Mouse (Mus musculus) heart, embryonic 16.5 days (tissue): ENCODE data around the gene BC048562. TPM values are rescaled to one million over a fixed set of nuclear protein-coding genes. Genes with fewer than 3 reads are reported as not detected.

ENCODE experiments used
- polyA plus RNA-seq: library from polyadenylated mRNA; unstranded; fragments of >200 nt; fragmentation: Nextera tagmentation; extraction: Ambion mirVana; gene quantifications from 2 replicates; pipeline ENCODE4 v1.2.1, GENCODE M21; 2015

BC048562 gene
- polyA plus RNA-seq, 1 experiment from 2014 or later: not detected

Other genes starting within 250 kb of the BC048562 start
- 0.34 and 0.81 TPM in 2 replicates for gene Bsn, start 246.1 kb upstream of the BC048562 start, polyA plus RNA-seq
- 136 and 145 TPM in 2 replicates for gene Dag1, start 172.5 kb upstream of the BC048562 start, polyA plus RNA-seq
- gene Nicn1, start 146.1 kb upstream of the BC048562 start, polyA plus RNA-seq: 23.7 and 26.9 TPM in 2 replicates
- gene Amt, start 139.6 kb upstream of the BC048562 start, polyA plus RNA-seq: 8.1 and 8.7 TPM in 2 replicates
- 372 and 444 TPM in 2 replicates for gene Rhoa, start 130.4 kb upstream of the BC048562 start, polyA plus RNA-seq
- gene Tcta, start 130.3 kb upstream of the BC048562 start, polyA plus RNA-seq: 32.5 and 34.2 TPM in 2 replicates
- 647 and 680 TPM in 2 replicates for gene Gpx1, start 97.6 kb upstream of the BC048562 start, polyA plus RNA-seq
- gene Usp4, start 88.6 kb upstream of the BC048562 start, polyA plus RNA-seq: 83.6 and 84.2 TPM in 2 replicates
- 0.14 and 0.42 TPM in 2 replicates for gene 1700102P08Rik, start 43.7 kb upstream of the BC048562 start, polyA plus RNA-seq
- gene Ccdc36, start 8.0 kb upstream of the BC048562 start, polyA plus RNA-seq: 0.45 and 0.71 TPM in 2 replicates
- gene Ccdc71, start 24.0 kb downstream of the BC048562 start, polyA plus RNA-seq: 39.8 and 44.3 TPM in 2 replicates
- gene Klhdc8b, start 25.1 kb downstream of the BC048562 start, polyA plus RNA-seq: 103 and 110 TPM in 2 replicates
- 67.1 and 77.7 TPM in 2 replicates for gene Lamb2, start 43.3 kb downstream of the BC048562 start, polyA plus RNA-seq
- 60.1 and 63.5 TPM in 2 replicates for gene Usp19, start 54.1 kb downstream of the BC048562 start, polyA plus RNA-seq
- gene Qars, start 71.2 kb downstream of the BC048562 start, polyA plus RNA-seq: 70.4 and 83.2 TPM in 2 replicates
- 82.2 and 82.5 TPM in 2 replicates for gene Qrich1, start 80.3 kb downstream of the BC048562 start, polyA plus RNA-seq
- 91.7 and 91.8 TPM in 2 replicates for gene Impdh2, start 123.8 kb downstream of the BC048562 start, polyA plus RNA-seq
- 63.7 and 65.9 TPM in 2 replicates for gene Ndufaf3, start 131.0 kb downstream of the BC048562 start, polyA plus RNA-seq
- gene Dalrd3, start 133.4 kb downstream of the BC048562 start, polyA plus RNA-seq: 83.3 and 83.6 TPM in 2 replicates
- 48.3 and 61.0 TPM in 2 replicates for gene Wdr6, start 142.3 kb downstream of the BC048562 start, polyA plus RNA-seq
- gene P4htm, start 161.2 kb downstream of the BC048562 start, polyA plus RNA-seq: 20.1 and 22.0 TPM in 2 replicates
- gene Arih2, start 212.9 kb downstream of the BC048562 start, polyA plus RNA-seq: 45.6 and 46.9 TPM in 2 replicates
- 88.0 and 91.4 TPM in 2 replicates for gene Slc25a20, start 225.6 kb downstream of the BC048562 start, polyA plus RNA-seq